Mouse (Mus musculus) lung, adult 2 months (tissue): ENCODE measurements at regions not wholly inside any gene's neighbourhood (a gene's known extent, or its start where the extent isn't known, plus 50 kb on each side); places are given as distances from the start of the nearest gene placed in this dataset.

Source experiments
- DNase-seq: peaks from one replicate; pipeline ENCODE4 v3.0.0; 2022
- H3K4me1 ChIP-seq: fragments of 200-500 bp; 2 replicates; pipeline ENCODE4 v1.6.1; 2011; ENCODE audit warnings: low read length; ENCODE audit not compliant: control insufficient read depth, insufficient read depth
- H3K4me3 ChIP-seq: fragments of 200-500 bp; replicated peaks from 2 replicates; pipeline ENCODE3; 2011; ENCODE audit warnings: low read depth, mild to moderate bottlenecking, control low read depth, low read length; ENCODE audit errors: extremely low read depth
- CTCF ChIP-seq: fragments of 200-500 bp; IDR thresholded peaks from 2 replicates; pipeline ENCODE4 v1.5.1; 2011; ENCODE audit warnings: mild to moderate bottlenecking, low read length, control low read depth; ENCODE audit not compliant: insufficient read depth
- POLR2A ChIP-seq: fragments of 200-500 bp; IDR thresholded peaks from 2 replicates; pipeline ENCODE4 v1.6.1; 2011; ENCODE audit warnings: low read depth, mild to moderate bottlenecking, control low read depth, low read length, borderline replicate concordance; ENCODE audit errors: extremely low read depth
- WGBS: fragments of 180-500 bp; shearing (Covaris S2); methylation state at CpG from one replicate; pipeline ENCODE4 v1.1.7; 2018; 5-methylcytosine and 5-hydroxymethylcytosine counted together

DNA sequence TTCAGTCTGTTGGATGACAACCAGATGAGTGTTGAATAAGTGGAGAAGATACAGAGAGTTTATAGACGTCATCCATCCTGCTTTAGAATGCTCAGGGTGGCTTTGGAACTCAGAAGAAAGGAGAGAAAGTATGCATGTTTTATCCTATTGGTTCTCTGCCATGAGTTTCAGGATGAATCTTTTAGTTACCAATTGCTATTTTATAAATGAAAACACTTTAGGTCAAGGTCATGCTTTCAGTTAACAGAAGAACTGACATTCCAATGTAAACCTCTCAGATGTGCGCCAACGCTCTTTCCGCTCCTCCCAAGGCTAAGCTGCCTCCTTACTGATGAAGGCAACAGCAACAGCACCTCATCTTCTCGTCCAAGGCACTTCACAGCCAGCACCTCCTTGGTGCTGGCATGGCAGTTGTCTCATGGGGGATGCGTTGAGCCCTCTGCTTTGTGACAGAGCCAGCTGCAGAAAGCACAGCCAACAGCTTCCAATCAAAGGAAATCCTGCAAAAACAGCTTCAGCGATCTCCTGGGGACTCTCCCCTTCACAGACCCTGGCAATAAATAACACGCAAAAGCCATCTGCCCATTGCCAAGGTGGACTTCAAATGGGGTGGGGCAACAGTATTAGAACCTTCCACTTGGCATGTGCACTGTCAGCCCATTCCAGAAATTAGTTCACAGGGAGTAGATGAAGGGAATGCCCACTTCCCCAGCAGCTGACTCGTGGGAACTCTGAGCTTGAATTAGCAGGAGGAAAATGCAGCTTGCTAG, 580.9 kb upstream of the Klf4 start:
- WGBS, result 25% methylated on average over 9 of the region's 9 CpGs
- Histone ChIP-seq H3K4me1 (peaks cover 3% of the 10 kb centered on the region), H3K4me3 (no peak overlapping the region)
- no peak for DNase-seq
- TF ChIP-seq CTCF (no peak), POLR2A (no peak)

DNA sequence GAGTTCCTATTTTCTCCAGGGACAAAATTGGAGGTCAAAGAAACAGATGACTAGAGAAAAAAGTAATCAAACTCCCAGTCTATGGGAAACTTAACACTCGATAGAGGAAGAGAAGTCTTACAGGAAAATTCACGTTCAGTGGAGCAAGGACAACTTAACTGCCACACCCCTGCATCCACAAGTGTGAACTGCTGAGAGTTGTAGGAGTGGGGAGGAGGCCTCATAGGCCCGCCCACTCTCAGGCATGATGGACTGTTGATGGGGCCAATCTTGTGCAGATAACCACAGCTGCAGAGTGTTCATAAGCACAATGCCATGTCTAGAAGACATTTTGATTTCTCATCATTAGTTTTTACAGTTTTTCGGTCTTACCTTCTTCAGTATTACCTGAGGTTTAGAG, 574.7 kb upstream of the Klf4 start:
- Histone ChIP-seq H3K4me1 (no peaks in the 10 kb centered on the region), H3K4me3 (no peak overlapping the region)
- 70% methylated on average over 4 of the region's 4 CpGs for WGBS
- TF ChIP-seq POLR2A (no peak), CTCF (no peak)
- no peak for DNase-seq

DNA sequence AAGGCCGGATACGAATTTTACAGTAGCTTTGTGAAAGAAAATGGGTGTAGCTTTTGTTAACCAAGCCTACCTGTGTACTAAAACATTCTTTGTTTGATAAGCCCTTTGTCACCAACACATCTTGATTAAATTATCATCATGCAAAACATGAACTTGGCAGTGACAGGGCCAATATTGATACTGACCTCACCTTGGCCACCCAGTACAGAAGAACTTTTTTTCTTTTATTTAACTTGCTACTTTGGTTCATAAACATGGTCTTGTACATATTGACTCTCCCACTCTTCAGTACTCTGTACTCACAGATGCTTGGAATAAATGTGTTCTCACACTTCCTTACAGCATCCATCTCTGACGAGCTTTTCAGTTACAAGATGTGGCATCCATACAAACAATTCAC, 570.0 kb upstream of the Klf4 start:
- TF ChIP-seq CTCF (no peak), POLR2A (no peak)
- no peaks in the 10 kb centered on the region for H3K4me1 ChIP-seq
- no peak overlapping the region for H3K4me3 ChIP-seq
- WGBS, result 75% methylated on average over 3 of the region's 3 CpGs
- no peak for DNase-seq

DNA sequence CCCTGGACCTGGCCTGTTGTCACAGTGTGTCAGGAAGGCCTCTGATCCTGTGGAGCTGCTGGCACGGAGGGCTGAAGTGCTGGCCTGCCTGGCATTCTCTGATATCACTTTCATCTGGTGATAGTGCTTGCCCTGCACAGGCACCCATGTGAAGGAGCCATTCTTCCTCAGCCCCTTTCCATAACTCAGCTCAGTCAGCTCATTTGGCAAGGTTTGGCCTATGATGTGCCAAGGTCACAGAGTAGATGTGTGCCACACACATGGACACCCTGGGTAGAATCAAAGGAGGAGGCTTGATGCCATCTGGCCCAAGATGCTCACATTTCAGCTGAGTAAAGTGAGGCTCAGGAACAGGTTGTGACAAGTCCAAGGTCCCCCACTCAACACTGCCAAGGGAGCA, 558.5 kb upstream of the Klf4 start:
- Histone ChIP-seq H3K4me1 (no peaks in the 10 kb centered on the region), H3K4me3 (no peak overlapping the region)
- no peak for DNase-seq
- no peak for TF ChIP-seq POLR2A
- no peak for TF ChIP-seq CTCF
- 79% methylated on average over 1 of the region's 1 CpGs for WGBS

GRCm38 (mm10) chr4:56088701-56089100, 556.4 kb upstream of the Klf4 start:
- 81% methylated on average over 4 of the region's 4 CpGs for WGBS
- Histone ChIP-seq H3K4me1 (no peaks in the 10 kb centered on the region), H3K4me3 (no peak overlapping the region)
- no peak for TF ChIP-seq POLR2A
- TF ChIP-seq CTCF, result no peak
- no peak for DNase-seq

DNA sequence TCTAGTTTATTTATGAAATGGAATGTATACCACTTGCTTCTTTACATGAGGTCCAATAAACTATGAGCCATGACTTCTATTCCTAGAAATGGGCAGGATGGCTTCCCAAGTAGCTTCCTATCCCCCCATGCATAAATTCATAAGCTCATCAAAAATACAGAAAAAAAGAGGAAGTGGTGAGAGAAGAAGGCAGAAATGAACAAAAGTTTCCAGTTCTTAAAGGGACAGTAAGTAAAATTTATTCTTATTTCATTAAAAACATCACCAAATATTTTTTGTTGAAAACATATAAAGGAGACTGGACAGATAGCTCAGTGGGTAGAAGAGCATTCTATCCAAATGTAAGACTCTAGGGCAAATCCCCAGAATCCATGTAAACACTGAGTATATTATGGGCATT, 554.0 kb upstream of the Klf4 start:
- H3K4me3 ChIP-seq, result no peak overlapping the region
- no peak for TF ChIP-seq CTCF
- no peak for TF ChIP-seq POLR2A
- no peaks in the 10 kb centered on the region for H3K4me1 ChIP-seq
- DNase-seq, result no peak

GRCm38 (mm10) chr4:56084205-56084604, 551.9 kb upstream of the Klf4 start:
- WGBS, result 76% methylated on average over 1 of the region's 1 CpGs
- no peak for DNase-seq
- TF ChIP-seq POLR2A (no peak), CTCF (no peak)
- H3K4me1 ChIP-seq, result peaks cover 3% of the 10 kb centered on the region; the same call in 1 of the 2 replicates
- no peak overlapping the region for H3K4me3 ChIP-seq

DNA sequence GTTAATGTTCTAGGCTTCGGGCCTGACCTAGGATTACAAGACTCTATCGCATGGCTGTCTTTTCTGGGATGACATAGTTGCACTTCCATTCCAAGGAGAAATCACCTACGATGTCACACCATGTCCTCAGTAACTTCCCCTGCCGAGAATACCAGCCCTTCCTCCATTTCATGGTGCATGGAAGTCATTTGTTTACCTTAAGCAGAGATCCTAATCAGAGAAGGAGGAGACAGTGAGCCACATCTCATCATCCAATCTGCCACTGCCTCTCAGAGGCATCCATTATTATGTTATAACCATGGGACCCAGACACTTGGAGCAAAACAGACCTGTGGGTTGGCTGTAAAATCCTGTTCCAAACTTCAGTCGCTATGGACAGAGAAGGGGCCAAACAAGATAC, 550.1 kb upstream of the Klf4 start:
- WGBS, result 54% methylated on average over 5 of the region's 5 CpGs
- TF ChIP-seq CTCF (no peak), POLR2A (no peak)
- peaks cover 3% of the 10 kb centered on the region; the same call in 1 of the 2 replicates for H3K4me1 ChIP-seq
- no peak overlapping the region for H3K4me3 ChIP-seq
- no peak for DNase-seq

GRCm38 (mm10) chr4:56080960-56081359, 548.7 kb upstream of the Klf4 start:
- Histone ChIP-seq H3K4me1 (peaks cover 3% of the 10 kb centered on the region; the same call in 1 of the 2 replicates), H3K4me3 (no peak overlapping the region)
- no peak for DNase-seq
- TF ChIP-seq CTCF (no peak), POLR2A (no peak)
- 66% methylated on average over 3 of the region's 3 CpGs for WGBS

GRCm38 (mm10) chr4:56070664-56071334, 538.5 kb upstream of the Klf4 start:
- TF ChIP-seq POLR2A (no peak), CTCF (no peak)
- WGBS, result 43% methylated on average over 6 of the region's 6 CpGs
- Histone ChIP-seq H3K4me1 (peaks cover 3% of the 10 kb centered on the region; the same call in 1 of the 2 replicates), H3K4me3 (no peak overlapping the region)
- peak; percentile 26 for DNase-seq
